Mouse (Mus musculus) forebrain, embryonic 11.5 days (tissue): Measurements from ENCODE around the gene Extl1. TPM values are rescaled to one million over a fixed set of nuclear protein-coding genes. Genes with fewer than 3 reads are reported as not detected.
A peak's percentile ranks its signal among the peaks of the same experiment; 100 is the strongest.

Experiments used
- ATAC-seq: fragments of 200-750 bp; cut with Nextera tagmentation; replicated peaks from 2 replicates; pipeline ENCODE4 v1.8.0; 2017; ENCODE audit warnings: moderate TSS enrichment; ENCODE audit not compliant: low FRiP score
- DNase-seq: peaks from one replicate; pipeline ENCODE4 v3.0.0-alpha.2; 2017; ENCODE audit warnings: low spot score
- H3K27ac ChIP-seq: fragments of 300-500 bp; sonication (generic); 2 replicates; pipeline ENCODE4 v1.5.1; 2014; ENCODE audit warnings: low read depth, low read length
- H3K27me3 ChIP-seq: fragments of 300-500 bp; sonication (generic); 2 replicates; pipeline ENCODE4 v1.6.1; 2014; ENCODE audit warnings: mild to moderate bottlenecking, low read length, mixed read lengths; ENCODE audit not compliant: control insufficient read depth, insufficient read depth
- H3K36me3 ChIP-seq: fragments of 300-500 bp; sonication (generic); 2 replicates; pipeline ENCODE4 v1.6.1; 2014; ENCODE audit warnings: mild to moderate bottlenecking, low read length, moderate library complexity, mixed read lengths; ENCODE audit not compliant: control insufficient read depth, insufficient read depth
- H3K4me1 ChIP-seq: fragments of 300-500 bp; sonication (generic); replicated peaks from 2 replicates; pipeline ENCODE4 v1.6.1; 2014; ENCODE audit warnings: low read length, mixed read lengths; ENCODE audit not compliant: control insufficient read depth, insufficient read depth
- H3K4me2 ChIP-seq: fragments of 300-500 bp; sonication (generic); 2 replicates; pipeline ENCODE4 v1.6.1; 2014; ENCODE audit warnings: low read depth, mild to moderate bottlenecking, low read length, moderate library complexity, mixed read lengths; ENCODE audit not compliant: severe bottlenecking
- H3K4me3 ChIP-seq: fragments of 300-500 bp; sonication (generic); 2 replicates; pipeline ENCODE4 v1.5.1; 2014; ENCODE audit warnings: low read depth, low read length
- H3K9ac ChIP-seq: fragments of 300-500 bp; sonication (generic); 2 replicates; pipeline ENCODE4 v1.6.1; 2014; ENCODE audit warnings: low read length
- H3K9me3 ChIP-seq: fragments of 300-500 bp; sonication (generic); 2 replicates; pipeline ENCODE4 v1.6.1; 2016; ENCODE audit warnings: low read length, mixed read lengths; ENCODE audit not compliant: control insufficient read depth
- WGBS: fragments of 180-500 bp; shearing (Covaris S2); extraction: QIAGEN DNeasy Blood & Tissue Kit; methylation state at CpG from one replicate; pipeline ENCODE4 v1.1.7; 2014; 5-methylcytosine and 5-hydroxymethylcytosine counted together
- polyA plus RNA-seq: library from polyadenylated mRNA; unstranded; fragments of >200 nt; fragmentation: Nextera tagmentation; extraction: Ambion mirVana; gene quantifications from 2 replicates; pipeline ENCODE4 v1.2.1, GENCODE M21; 2014

Extl1 gene
- polyA plus RNA-seq, 1 experiment from 2014 or later, result 0.15 TPM

- Histone ChIP-seq H3K4me2 (no peak overlapping the region), H3K27ac (no peak overlapping the region), H3K4me3 (no peak overlapping the region), H3K9me3 (no peaks in the 10 kb centered on the region), H3K4me1 (no peaks in the 10 kb centered on the region), H3K9ac (no peak overlapping the region), H3K36me3 (no peaks in the 10 kb centered on the region), H3K27me3 (peaks cover 4% of the 10 kb centered on the region)
- ATAC-seq (no peak), DNase-seq (no peak)
- 77% methylated on average over 9 of the region's 9 CpGs for WGBS
Measured at GRCm38 (mm10) chr4:134362124-134362523, 21.5 kb downstream of the Extl1 start.

- H3K4me1 ChIP-seq, result 0 out of 2 replicates have a peak, but pooled peaks cover 2% of the 10 kb centered on the region
- 69% methylated on average over 5 of the region's 5 CpGs for WGBS
- no peak overlapping the region for H3K4me2 ChIP-seq
- peaks cover 5% of the 10 kb centered on the region for H3K27me3 ChIP-seq
- H3K4me3 ChIP-seq, result no peak overlapping the region
- no peak overlapping the region for H3K9ac ChIP-seq
- no peaks in the 10 kb centered on the region for H3K36me3 ChIP-seq
- no peaks in the 10 kb centered on the region for H3K9me3 ChIP-seq
- no peak overlapping the region for H3K27ac ChIP-seq
- no peak for DNase-seq
- ATAC-seq, result no peak
Measured at GRCm38 (mm10) chr4:134361215-134361614, 22.4 kb downstream of the Extl1 start.

GRCm38 (mm10) chr4:134359649-134360048, 24.0 kb downstream of the Extl1 start:
- H3K9ac ChIP-seq, result no peak overlapping the region
- ATAC-seq (no peak), DNase-seq (no peak)
- no peaks in the 10 kb centered on the region for H3K9me3 ChIP-seq
- H3K36me3 ChIP-seq, result no peaks in the 10 kb centered on the region
- no peak overlapping the region for H3K4me2 ChIP-seq
- H3K4me3 ChIP-seq, result no peak overlapping the region
- 85% methylated on average over 6 of the region's 6 CpGs for WGBS
- 0 out of 2 replicates have a peak, but pooled peaks cover 2% of the 10 kb centered on the region for H3K4me1 ChIP-seq
- H3K27me3 ChIP-seq, result peaks cover 5% of the 10 kb centered on the region
- no peak overlapping the region for H3K27ac ChIP-seq

GRCm38 (mm10) chr4:134357461-134357771, 26.2 kb downstream of the Extl1 start:
- ATAC-seq (no peak), DNase-seq (no peak)
- 0 out of 2 replicates have a peak overlapping the region, but pooled peaks have one; percentile 8 for H3K9ac ChIP-seq
- peak overlapping the region; percentile 41 for H3K4me2 ChIP-seq
- no peaks in the 10 kb centered on the region for H3K9me3 ChIP-seq
- H3K27ac ChIP-seq, result no peak overlapping the region
- 40% methylated on average over 17 of the region's 17 CpGs for WGBS
- 0 out of 2 replicates have a peak, but pooled peaks cover 2% of the 10 kb centered on the region for H3K4me1 ChIP-seq
- H3K36me3 ChIP-seq, result no peaks in the 10 kb centered on the region
- H3K4me3 ChIP-seq, result peak overlapping the region; percentile 12; the same call in 1 of the 2 replicates
- H3K27me3 ChIP-seq, result peaks cover 5% of the 10 kb centered on the region

GRCm38 (mm10) chr4:134356591-134357460, 26.8 kb downstream of the Extl1 start:
- no peak overlapping the region for H3K27ac ChIP-seq
- H3K4me2 ChIP-seq, result peak overlapping the region; percentile 41
- H3K9ac ChIP-seq, result 0 out of 2 replicates have a peak overlapping the region, but pooled peaks have one; percentile 8
- H3K4me3 ChIP-seq, result peak overlapping the region; percentile 12; the same call in 1 of the 2 replicates
- H3K9me3 ChIP-seq, result no peaks in the 10 kb centered on the region
- peaks cover 5% of the 10 kb centered on the region for H3K27me3 ChIP-seq
- DNase-seq, result peak; percentile 85
- H3K4me1 ChIP-seq, result 0 out of 2 replicates have a peak, but pooled peaks cover 2% of the 10 kb centered on the region
- no peaks in the 10 kb centered on the region for H3K36me3 ChIP-seq
- 0 out of 2 replicates have a peak, but pooled peaks have one; percentile 10 for ATAC-seq
- 22% methylated on average over 22 of the region's 22 CpGs for WGBS

GRCm38 (mm10) chr4:134355841-134356452, 27.7 kb downstream of the Extl1 start:
- 0 out of 2 replicates have a peak, but pooled peaks cover 2% of the 10 kb centered on the region for H3K4me1 ChIP-seq
- H3K9ac ChIP-seq, result no peak overlapping the region
- DNase-seq, result no peak
- no peaks in the 10 kb centered on the region for H3K9me3 ChIP-seq
- no peak for ATAC-seq
- no peaks in the 10 kb centered on the region for H3K36me3 ChIP-seq
- H3K27ac ChIP-seq, result no peak overlapping the region
- H3K4me2 ChIP-seq, result no peak overlapping the region
- H3K4me3 ChIP-seq, result no peak overlapping the region
- peaks cover 5% of the 10 kb centered on the region for H3K27me3 ChIP-seq
- WGBS, result 55% methylated on average over 16 of the region's 16 CpGs

GRCm38 (mm10) chr4:134353527-134354409, 29.9 kb downstream of the Extl1 start:
- Histone ChIP-seq H3K27me3 (peaks cover 5% of the 10 kb centered on the region), H3K4me1 (0 out of 2 replicates have a peak, but pooled peaks cover 2% of the 10 kb centered on the region), H3K9ac (no peak overlapping the region), H3K27ac (no peak overlapping the region), H3K9me3 (no peaks in the 10 kb centered on the region), H3K4me2 (no peak overlapping the region), H3K36me3 (no peaks in the 10 kb centered on the region), H3K4me3 (no peak overlapping the region)
- 68% methylated on average over 5 of the region's 5 CpGs for WGBS
- DNase-seq, result no peak
- ATAC-seq, result no peak

- WGBS, result 84% methylated on average over 7 of the region's 7 CpGs
- peaks cover 5% of the 10 kb centered on the region for H3K27me3 ChIP-seq
- no peaks in the 10 kb centered on the region for H3K36me3 ChIP-seq
- H3K4me3 ChIP-seq, result no peak overlapping the region
- no peaks in the 10 kb centered on the region for H3K9me3 ChIP-seq
- 0 out of 2 replicates have a peak, but pooled peaks cover 2% of the 10 kb centered on the region for H3K4me1 ChIP-seq
- no peak overlapping the region for H3K9ac ChIP-seq
- DNase-seq (no peak), ATAC-seq (no peak)
- no peak overlapping the region for H3K4me2 ChIP-seq
- H3K27ac ChIP-seq, result no peak overlapping the region
Measured at GRCm38 (mm10) chr4:134352929-134353328, 30.7 kb downstream of the Extl1 start.
